Mouse (Mus musculus) testis, adult 2 months (tissue): Measurements from ENCODE around the gene Nav1.

Experiments used
- CTCF ChIP-seq: fragments of 200-500 bp; IDR thresholded peaks from 2 replicates; pipeline ENCODE4 v1.5.1; 2012; ENCODE audit warnings: low read depth, mild to moderate bottlenecking, inconsistent platforms, low read length, moderate library complexity; ENCODE audit not compliant: control insufficient read depth, insufficient read depth, insufficient replicate concordance
- POLR2A ChIP-seq: fragments of 200-500 bp; IDR thresholded peaks from 2 replicates; pipeline ENCODE4 v1.6.1; 2012; ENCODE audit warnings: low read depth, mild to moderate bottlenecking, inconsistent platforms, low read length, moderate library complexity; ENCODE audit not compliant: control insufficient read depth

DNA sequence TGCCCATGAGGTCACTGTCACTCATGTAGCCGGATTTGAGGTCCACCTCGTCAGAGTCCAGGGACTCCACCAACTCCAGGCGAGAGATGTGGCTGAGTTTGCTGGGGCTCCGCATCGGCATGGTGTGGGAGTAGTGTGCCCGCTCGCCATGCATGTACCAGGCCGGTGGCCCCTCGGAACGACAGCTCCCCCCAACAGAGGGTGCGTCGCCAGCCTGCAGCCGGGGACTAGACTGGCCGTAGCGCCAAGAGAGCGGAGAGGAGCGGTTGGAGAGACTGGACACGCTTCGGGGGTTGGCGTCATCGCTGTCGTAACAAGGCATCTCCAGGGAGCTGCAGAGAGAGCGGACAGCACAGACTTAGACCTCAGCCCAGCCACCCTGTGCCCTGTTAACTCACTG, 74.7 kb downstream of the Nav1 start:
- TF ChIP-seq POLR2A (no peak), CTCF (no peak)
